Mouse (Mus musculus): ENCODE data around the gene Pex26. TPM values are rescaled to one million over a fixed set of nuclear protein-coding genes. Genes with fewer than 3 reads are reported as not detected.
A peak's percentile ranks its signal among the peaks of the same experiment; 100 is the strongest.

Gene Pex26
- polyA plus RNA-seq, 1 experiment from 2014 or later, result 11.5 TPM

GRCm38 (mm10) chr6:121185232-121185631, 1.8 kb downstream of the Pex26 start:
- Histone ChIP-seq H3K4me1 (replicated peaks; ENCODE audit: control insufficient read depth, insufficient read depth, low read length) (peaks cover 9% of the 10 kb centered on the region), H3K36me3 (ENCODE audit: control insufficient read depth, insufficient read depth, low read length) (peaks cover 37% of the 10 kb centered on the region), H3K9ac (ENCODE audit: low read length) (0 out of 2 replicates have a peak overlapping the region, but pooled peaks have one; percentile 13), H3K27ac (ENCODE audit: low read depth) (no peak overlapping the region), H3K9me3 (ENCODE audit: control insufficient read depth, low read length) (no peaks in the 10 kb centered on the region), H3K4me3 (ENCODE audit: low read depth, low read length) (peak overlapping the region; percentile 85; the same call in 1 of the 2 replicates), H3K27me3 (replicated peaks; ENCODE audit: control insufficient read depth, insufficient read depth, low read length) (no peaks in the 10 kb centered on the region), H3K4me2 (ENCODE audit: low read length) (peak overlapping the region; percentile 99)
- 77% methylated on average over 8 of the region's 8 CpGs for WGBS
- ATAC-seq (replicated peaks; ENCODE audit: low FRiP score, low TSS enrichment, low read depth), result peak; percentile 11; the same call in 1 of the 2 replicates
- DNase-seq (ENCODE audit: low spot score), result peak; percentile 57

DNA sequence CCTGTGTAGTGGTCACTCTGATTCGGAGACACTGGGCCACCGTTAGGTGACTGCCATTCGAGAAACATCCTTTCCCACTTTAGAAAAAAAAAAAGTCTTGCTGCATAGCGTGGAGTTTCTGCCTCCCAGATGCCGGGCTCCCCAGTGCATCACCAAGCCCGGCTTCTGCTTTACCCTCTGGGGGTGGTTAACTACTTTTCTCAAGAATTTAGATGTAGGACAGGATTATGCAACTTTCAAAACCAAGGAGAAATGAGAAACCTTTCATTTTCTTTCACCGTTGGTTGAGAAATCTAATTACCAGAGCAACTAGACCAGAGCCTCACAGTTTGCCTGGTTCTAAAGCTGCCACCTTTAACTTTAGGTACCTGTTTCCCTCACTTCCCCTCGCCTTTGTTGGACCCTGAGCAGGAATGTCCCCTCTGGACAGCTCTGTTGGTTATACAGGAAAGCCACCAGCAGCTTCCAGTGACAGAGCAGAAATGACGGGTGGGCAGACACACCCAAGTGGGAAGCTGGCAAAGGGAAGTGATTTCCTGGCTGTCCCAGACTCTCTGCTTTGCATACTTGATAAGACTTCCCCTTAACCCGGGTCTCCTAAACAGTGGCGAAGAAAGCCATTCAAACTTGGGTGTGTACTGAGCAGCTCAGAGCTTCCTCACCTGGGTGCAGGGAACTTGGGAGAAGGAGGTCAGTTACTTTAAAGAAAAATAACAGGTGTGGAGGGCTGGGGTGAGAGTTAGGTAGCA, 8.0 kb downstream of the Pex26 start:
- ATAC-seq (replicated peaks; ENCODE audit: low FRiP score, low TSS enrichment, low read depth) (no peak), DNase-seq (ENCODE audit: low spot score) (no peak)
- Histone ChIP-seq H3K9ac (ENCODE audit: low read length) (no peak overlapping the region), H3K9me3 (ENCODE audit: control insufficient read depth, low read length) (no peaks in the 10 kb centered on the region), H3K27me3 (replicated peaks; ENCODE audit: control insufficient read depth, insufficient read depth, low read length) (no peaks in the 10 kb centered on the region), H3K4me3 (ENCODE audit: low read depth, low read length) (no peak overlapping the region), H3K27ac (ENCODE audit: low read depth) (no peak overlapping the region), H3K4me1 (replicated peaks; ENCODE audit: control insufficient read depth, insufficient read depth, low read length) (no peaks in the 10 kb centered on the region), H3K4me2 (ENCODE audit: low read length) (no peak overlapping the region), H3K36me3 (ENCODE audit: control insufficient read depth, insufficient read depth, low read length) (peaks cover 67% of the 10 kb centered on the region)
- 77% methylated on average over 11 of the region's 11 CpGs for WGBS

DNA sequence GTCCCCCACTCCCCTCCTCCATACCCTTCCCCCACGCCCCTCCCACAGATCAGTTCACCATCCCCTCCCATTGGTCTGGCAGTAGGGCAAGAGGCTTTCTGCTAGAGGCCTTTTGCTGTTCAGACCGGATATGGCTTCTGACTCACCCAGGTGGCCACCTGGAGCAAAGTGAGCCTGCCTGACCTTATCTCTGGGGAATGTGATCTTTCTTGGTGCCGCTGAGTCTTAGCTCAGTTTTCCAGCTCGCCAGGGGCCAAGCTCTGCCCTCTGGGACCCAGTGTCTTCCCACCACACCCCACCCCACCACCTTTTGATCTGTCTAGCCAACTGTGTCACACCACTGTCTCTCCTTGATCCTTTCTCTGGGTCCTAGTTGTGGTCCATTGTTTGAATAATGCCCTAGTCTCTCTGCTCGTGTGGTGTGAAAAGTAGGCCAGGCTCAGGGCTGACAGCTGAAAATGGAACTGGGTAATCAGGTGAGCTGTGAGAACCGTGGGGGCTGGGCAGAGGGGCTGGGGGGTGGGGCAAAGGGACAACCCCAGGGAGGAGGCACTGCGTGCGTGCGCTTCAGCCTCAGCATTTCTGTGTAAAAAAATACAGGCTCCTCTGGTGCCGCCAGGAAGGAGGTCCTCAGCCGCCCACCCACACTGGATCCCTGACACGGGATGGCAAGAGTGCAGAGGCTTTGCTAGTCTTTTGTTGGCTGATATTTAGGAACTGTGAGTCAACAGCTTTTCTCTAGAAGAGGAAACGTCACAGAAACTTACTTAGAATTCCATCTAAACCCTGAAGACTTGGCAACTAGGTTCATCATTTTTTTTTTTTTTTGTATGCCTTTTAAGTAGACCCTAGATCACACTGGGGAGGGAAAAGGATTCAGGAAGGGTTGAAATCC, 10.8 kb downstream of the Pex26 start:
- no peaks in the 10 kb centered on the region for H3K9me3 ChIP-seq (ENCODE audit: control insufficient read depth, low read length)
- H3K4me1 ChIP-seq (replicated peaks; ENCODE audit: control insufficient read depth, insufficient read depth, low read length), result no peaks in the 10 kb centered on the region
- WGBS, result 44% methylated on average over 13 of the region's 13 CpGs
- no peak for DNase-seq (ENCODE audit: low spot score)
- no peaks in the 10 kb centered on the region for H3K27me3 ChIP-seq (replicated peaks; ENCODE audit: control insufficient read depth, insufficient read depth, low read length)
- no peak overlapping the region for H3K4me3 ChIP-seq (ENCODE audit: low read depth, low read length)
- no peak overlapping the region for H3K27ac ChIP-seq (ENCODE audit: low read depth)
- peaks cover 45% of the 10 kb centered on the region for H3K36me3 ChIP-seq (ENCODE audit: control insufficient read depth, insufficient read depth, low read length)
- ATAC-seq (replicated peaks; ENCODE audit: low FRiP score, low TSS enrichment, low read depth), result no peak; the same call in 1 of the 2 replicates
- H3K4me2 ChIP-seq (ENCODE audit: low read length), result no peak overlapping the region
- no peak overlapping the region for H3K9ac ChIP-seq (ENCODE audit: low read length)

GRCm38 (mm10) chr6:121194956-121195731, 11.7 kb downstream of the Pex26 start:
- H3K36me3 ChIP-seq (ENCODE audit: control insufficient read depth, insufficient read depth, low read length), result peaks cover 39% of the 10 kb centered on the region
- no peaks in the 10 kb centered on the region for H3K9me3 ChIP-seq (ENCODE audit: control insufficient read depth, low read length)
- no peak overlapping the region for H3K9ac ChIP-seq (ENCODE audit: low read length)
- no peaks in the 10 kb centered on the region for H3K4me1 ChIP-seq (replicated peaks; ENCODE audit: control insufficient read depth, insufficient read depth, low read length)
- WGBS, result 73% methylated on average over 14 of the region's 14 CpGs
- no peak overlapping the region for H3K4me2 ChIP-seq (ENCODE audit: low read length)
- no peak overlapping the region for H3K27ac ChIP-seq (ENCODE audit: low read depth)
- no peak for ATAC-seq (replicated peaks; ENCODE audit: low FRiP score, low TSS enrichment, low read depth)
- DNase-seq (ENCODE audit: low spot score), result no peak
- no peak overlapping the region for H3K4me3 ChIP-seq (ENCODE audit: low read depth, low read length)
- no peaks in the 10 kb centered on the region for H3K27me3 ChIP-seq (replicated peaks; ENCODE audit: control insufficient read depth, insufficient read depth, low read length)

DNA sequence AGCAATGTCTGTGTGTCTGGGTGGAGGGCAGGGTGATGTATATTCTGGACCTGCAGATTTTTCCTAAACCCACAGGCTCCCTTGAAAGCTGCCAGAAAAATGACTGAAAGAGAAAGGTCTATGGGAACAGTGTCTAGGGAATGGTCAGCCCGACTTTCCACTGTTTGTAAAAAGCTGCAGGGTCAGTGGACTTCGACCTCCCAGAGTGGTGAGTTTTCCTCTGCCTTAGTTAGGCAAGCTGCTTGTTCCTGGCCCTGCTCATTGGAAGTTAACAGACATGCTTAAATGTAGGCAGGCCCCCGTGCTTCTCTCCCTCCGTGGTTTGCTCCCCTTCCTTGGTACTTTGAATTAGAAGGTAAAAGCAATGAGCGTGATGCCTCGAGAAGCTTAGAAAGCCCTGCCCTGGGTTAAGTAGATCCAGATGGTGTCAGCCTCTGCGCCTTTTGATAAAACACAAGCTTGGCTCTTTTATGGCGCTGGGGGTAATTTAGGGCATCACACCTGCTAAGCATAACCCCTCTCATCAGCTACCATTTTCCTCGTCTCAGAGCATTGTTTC, 14.4 kb downstream of the Pex26 start:
- no peaks in the 10 kb centered on the region for H3K4me1 ChIP-seq (replicated peaks; ENCODE audit: control insufficient read depth, insufficient read depth, low read length)
- DNase-seq (ENCODE audit: low spot score), result no peak
- no peak overlapping the region for H3K4me2 ChIP-seq (ENCODE audit: low read length)
- H3K27me3 ChIP-seq (replicated peaks; ENCODE audit: control insufficient read depth, insufficient read depth, low read length), result no peaks in the 10 kb centered on the region
- WGBS, result 39% methylated on average over 9 of the region's 9 CpGs
- H3K36me3 ChIP-seq (ENCODE audit: control insufficient read depth, insufficient read depth, low read length), result peaks cover 38% of the 10 kb centered on the region
- no peak overlapping the region for H3K9ac ChIP-seq (ENCODE audit: low read length)
- H3K27ac ChIP-seq (ENCODE audit: low read depth), result no peak overlapping the region
- H3K9me3 ChIP-seq (ENCODE audit: control insufficient read depth, low read length), result no peaks in the 10 kb centered on the region
- H3K4me3 ChIP-seq (ENCODE audit: low read depth, low read length), result no peak overlapping the region
- ATAC-seq (replicated peaks; ENCODE audit: low FRiP score, low TSS enrichment, low read depth), result no peak

DNA sequence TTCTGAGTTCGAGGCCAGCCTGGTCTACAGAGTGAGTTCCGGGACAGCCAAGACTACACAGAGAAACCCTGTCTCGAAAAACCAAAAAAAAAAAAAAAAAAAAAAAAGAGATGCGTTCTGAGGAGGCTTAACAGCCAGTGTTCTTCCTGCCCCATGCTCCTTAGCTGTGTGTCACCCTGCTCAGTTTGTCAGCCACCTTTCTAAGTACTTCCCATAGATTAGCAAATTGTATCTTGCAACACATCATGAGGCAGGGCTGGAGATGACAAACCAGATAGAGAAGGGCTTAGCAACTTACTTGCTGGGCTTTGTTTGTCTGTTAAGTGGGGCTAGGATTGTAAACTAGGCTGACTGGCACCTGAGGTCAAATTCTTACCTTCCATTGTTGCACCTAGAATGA, 17.0 kb downstream of the Pex26 start:
- ATAC-seq (replicated peaks; ENCODE audit: low FRiP score, low TSS enrichment, low read depth), result no peak
- no peak for DNase-seq (ENCODE audit: low spot score)
- 88% methylated on average over 4 of the region's 4 CpGs for WGBS
- H3K9me3 ChIP-seq (ENCODE audit: control insufficient read depth, low read length), result no peaks in the 10 kb centered on the region
- H3K27me3 ChIP-seq (replicated peaks; ENCODE audit: control insufficient read depth, insufficient read depth, low read length), result no peaks in the 10 kb centered on the region
- H3K36me3 ChIP-seq (ENCODE audit: control insufficient read depth, insufficient read depth, low read length), result peaks cover 24% of the 10 kb centered on the region
- H3K9ac ChIP-seq (ENCODE audit: low read length), result no peak overlapping the region
- H3K4me1 ChIP-seq (replicated peaks; ENCODE audit: control insufficient read depth, insufficient read depth, low read length), result no peaks in the 10 kb centered on the region
- no peak overlapping the region for H3K4me3 ChIP-seq (ENCODE audit: low read depth, low read length)
- no peak overlapping the region for H3K27ac ChIP-seq (ENCODE audit: low read depth)
- H3K4me2 ChIP-seq (ENCODE audit: low read length), result no peak overlapping the region

DNA sequence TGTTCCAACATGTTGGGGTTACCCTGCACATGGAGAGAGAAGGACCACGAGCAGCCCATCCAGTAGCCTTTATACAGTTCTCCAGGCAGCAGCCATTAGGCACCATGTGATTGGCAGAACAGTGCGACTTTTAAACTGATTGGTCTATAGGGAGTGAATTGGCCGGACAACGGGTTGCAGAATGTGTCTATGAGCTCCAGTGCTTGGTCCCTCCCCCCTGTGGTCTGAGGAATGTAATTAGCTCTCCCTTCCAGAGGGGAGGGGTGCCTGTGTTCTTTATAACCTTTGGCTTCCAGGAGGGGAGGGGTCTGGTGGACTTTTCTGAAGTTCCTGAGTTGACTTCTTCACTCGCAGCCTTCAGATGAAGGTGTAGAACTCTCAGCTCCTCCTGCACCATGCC, 18.6 kb downstream of the Pex26 start:
- Histone ChIP-seq H3K9me3 (ENCODE audit: control insufficient read depth, low read length) (no peaks in the 10 kb centered on the region), H3K4me1 (replicated peaks; ENCODE audit: control insufficient read depth, insufficient read depth, low read length) (no peaks in the 10 kb centered on the region), H3K36me3 (ENCODE audit: control insufficient read depth, insufficient read depth, low read length) (0 out of 2 replicates have a peak, but pooled peaks cover 12% of the 10 kb centered on the region), H3K27me3 (replicated peaks; ENCODE audit: control insufficient read depth, insufficient read depth, low read length) (no peaks in the 10 kb centered on the region), H3K4me2 (ENCODE audit: low read length) (no peak overlapping the region), H3K27ac (ENCODE audit: low read depth) (no peak overlapping the region), H3K4me3 (ENCODE audit: low read depth, low read length) (no peak overlapping the region), H3K9ac (ENCODE audit: low read length) (no peak overlapping the region)
- DNase-seq (ENCODE audit: low spot score) (no peak), ATAC-seq (replicated peaks; ENCODE audit: low FRiP score, low TSS enrichment, low read depth) (no peak)
- WGBS, result 83% methylated on average over 5 of the region's 5 CpGs

DNA sequence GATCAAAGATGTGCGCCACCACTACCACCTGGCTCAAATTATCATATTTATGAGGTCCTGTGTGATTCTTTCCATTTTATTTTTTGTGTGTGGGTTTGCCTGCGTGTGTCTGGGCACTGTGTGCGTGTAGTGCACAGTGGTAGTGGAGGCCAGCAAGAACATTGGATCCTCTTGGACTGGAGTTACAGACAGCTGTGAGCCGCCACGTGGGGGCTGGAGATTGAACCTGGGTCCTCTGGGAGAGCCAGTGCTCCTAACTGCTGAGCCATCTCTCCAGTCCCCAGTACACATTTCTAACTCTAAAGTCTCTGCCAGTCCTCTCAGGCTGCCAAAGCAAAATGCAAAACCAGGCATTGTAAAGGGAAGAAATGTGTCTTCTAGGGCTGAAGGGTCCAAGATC, 23.0 kb downstream of the Pex26 start:
- H3K27ac ChIP-seq (ENCODE audit: low read depth), result no peak overlapping the region
- peaks cover 24% of the 10 kb centered on the region for H3K27me3 ChIP-seq (replicated peaks; ENCODE audit: control insufficient read depth, insufficient read depth, low read length)
- 86% methylated on average over 5 of the region's 5 CpGs for WGBS
- no peak overlapping the region for H3K9ac ChIP-seq (ENCODE audit: low read length)
- H3K4me3 ChIP-seq (ENCODE audit: low read depth, low read length), result no peak overlapping the region
- H3K4me2 ChIP-seq (ENCODE audit: low read length), result no peak overlapping the region
- DNase-seq (ENCODE audit: low spot score) (no peak), ATAC-seq (replicated peaks; ENCODE audit: low FRiP score, low TSS enrichment, low read depth) (no peak)
- peaks cover 11% of the 10 kb centered on the region for H3K4me1 ChIP-seq (replicated peaks; ENCODE audit: control insufficient read depth, insufficient read depth, low read length)
- H3K9me3 ChIP-seq (ENCODE audit: control insufficient read depth, low read length), result no peaks in the 10 kb centered on the region
- 0 out of 2 replicates have a peak, but pooled peaks cover 12% of the 10 kb centered on the region for H3K36me3 ChIP-seq (ENCODE audit: control insufficient read depth, insufficient read depth, low read length)

All from intestine, embryonic 14.5 days (tissue).